Mouse (Mus musculus) naive thymus-derived CD4-positive, alpha-beta T cell, adult 2 months (primary cell): ENCODE measurements around the gene Strc.

Experiments
- DNase-seq: peaks from one replicate; pipeline ENCODE4 v3.0.0-alpha.2; 2011; ENCODE audit warnings: low read depth

The Strc gene

DNA sequence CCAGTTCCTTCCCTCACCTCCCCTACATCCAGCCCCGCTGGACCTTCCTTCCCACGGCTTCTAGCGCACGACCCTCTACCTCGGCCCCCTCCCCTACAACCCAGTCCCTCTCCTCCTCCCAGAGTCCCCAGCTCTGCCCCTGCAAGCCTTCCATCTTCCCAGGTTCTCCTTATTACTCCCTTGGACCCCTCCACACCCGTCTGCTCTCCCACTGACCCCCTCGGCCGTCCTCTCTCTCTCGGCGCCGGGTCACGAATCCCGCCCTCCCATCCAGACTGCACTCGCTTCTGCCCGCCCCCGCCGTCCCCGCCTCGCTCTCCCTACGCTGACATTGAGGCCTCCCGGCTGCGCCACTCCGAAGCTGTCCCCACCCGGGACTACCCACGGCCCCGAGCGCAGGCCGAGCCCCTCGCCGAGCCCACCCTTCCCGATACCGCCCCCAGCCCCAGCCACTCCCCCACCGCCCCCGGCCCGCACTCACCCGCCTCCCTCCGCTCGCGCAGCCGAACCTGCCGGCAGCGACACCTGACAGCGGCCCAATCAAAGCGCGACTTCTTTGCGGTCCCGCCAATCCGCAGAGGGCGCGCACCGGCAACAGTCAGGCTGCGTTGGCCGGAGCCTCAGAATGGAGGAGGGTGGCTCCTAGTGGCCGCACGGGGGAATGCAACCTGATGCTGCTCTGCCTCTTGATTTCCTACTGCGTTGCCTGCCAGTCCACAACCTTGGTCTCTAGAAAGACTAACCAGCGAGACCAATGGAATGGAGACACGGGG lies 32.0 kb downstream of the Strc start, which contains the start of gene Ppip5k1:
Ppip5k1 (minus strand) TSS at position 577 of the 773 bp plus-strand sequence.
- peak; percentile 97 for DNase-seq

DNA sequence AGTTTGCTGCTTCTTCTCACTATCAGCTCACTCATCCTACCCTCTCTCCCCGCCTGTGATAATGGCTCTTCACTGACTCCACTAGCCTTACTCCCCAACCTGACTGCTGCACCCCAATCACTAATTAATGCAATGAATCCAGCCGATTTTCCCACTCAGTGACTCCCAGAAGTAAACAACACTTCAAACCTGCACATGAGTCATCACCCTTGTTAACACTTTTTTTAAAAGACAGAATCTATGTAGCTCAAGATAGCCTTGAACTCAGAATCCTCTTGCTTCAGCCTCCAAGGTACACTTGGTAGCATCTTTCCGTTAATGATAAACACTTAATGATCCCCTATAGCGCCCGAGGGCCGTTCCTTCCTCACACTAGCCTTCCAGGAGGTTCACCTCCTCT lies 32.6 kb downstream of the Strc start:
- DNase-seq, result peak; percentile 36

DNA sequence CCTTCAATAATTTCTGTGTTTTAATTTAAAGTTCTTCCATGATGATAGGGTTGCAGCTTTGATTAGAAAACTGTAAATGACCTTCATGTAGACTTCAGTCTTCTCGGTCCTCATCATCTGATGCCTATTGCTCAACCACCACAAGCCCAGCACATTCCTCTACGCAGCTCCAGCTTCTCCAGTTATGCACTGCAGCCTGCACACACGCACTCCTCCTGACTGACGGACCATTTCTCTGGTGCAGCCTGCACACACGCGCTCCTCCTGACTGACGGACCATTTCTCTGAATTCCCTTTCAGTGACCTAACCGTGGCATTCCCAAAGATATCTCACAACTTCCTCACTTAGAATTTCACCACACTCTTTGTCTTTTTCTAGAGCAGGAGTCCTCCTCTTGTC lies 33.8 kb downstream of the Strc start:
- no peak for DNase-seq

DNA sequence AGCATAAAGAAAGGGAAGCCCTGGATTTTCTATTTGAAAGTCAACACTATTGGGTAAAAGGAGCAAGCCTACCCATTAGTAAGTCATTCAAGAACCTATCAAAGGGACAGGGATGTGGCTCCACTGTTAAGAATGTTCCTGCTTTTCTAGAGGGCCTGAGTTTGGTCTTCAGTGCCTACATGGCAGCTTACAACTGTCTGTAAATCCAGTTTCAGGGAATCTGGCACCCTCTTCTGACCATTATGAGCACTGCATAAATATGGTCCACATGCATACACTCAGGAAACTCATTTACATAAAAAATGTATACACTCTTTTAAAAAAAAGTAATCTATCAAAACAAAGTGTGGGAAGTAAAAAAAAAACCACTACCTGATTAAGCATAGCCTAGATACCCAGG lies 47.9 kb downstream of the Strc start:
- peak; percentile 18 for DNase-seq

DNA sequence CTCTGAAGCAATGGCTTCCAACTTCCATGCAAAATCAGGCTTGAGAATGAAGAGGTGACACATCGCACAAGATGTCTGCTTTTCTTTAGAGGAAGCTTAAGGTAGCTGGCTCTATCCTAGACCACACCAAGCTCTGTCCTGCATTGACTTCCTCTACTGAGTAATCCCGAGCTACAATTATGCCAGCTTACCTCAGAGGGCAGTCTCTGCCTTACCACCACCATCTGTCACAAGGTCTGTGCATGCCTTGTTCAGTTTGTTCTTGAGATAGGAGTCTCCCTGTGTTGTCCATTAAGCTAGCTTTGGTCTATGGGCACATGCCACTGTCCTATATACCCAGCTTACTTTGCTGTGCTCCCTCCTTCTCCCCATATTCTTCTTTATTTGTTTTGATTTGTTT lies 57.5 kb downstream of the Strc start:
- no peak for DNase-seq

DNA sequence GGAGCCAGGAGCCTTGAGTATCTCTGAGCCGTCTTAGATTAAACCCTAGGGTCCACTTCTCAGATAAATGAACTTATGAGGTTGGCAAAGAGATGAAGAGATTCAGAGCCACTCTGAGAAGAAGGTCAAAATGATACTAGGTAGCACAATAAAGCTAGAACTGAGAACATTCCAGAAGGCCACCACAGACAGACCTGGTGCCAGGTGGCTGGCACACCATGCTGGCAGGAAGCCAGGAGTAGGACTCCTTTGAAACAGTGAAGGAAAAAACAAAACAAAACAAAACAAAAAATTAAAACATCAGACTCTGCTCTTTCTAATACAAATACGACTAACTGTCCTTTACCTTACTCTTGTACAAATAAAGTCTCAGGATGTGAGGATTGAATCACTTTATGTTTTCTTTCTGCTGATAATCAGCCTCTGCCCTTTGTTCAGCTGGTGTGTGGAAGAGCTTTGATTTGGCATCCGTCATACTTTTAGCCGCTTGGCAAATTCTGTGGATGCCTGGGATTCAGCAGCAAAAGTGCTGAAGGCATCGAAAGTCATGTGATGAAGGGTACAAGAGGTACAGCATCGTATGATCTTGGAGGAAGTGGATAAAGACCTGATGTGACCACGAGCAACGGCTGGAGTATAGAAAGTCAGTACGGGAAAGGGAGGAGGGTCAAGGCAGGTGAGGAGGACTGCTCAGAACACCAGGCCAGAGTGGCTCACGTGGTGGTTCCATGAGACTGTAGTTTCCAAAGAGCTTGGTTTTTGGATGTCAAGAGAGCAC lies 63.1 kb downstream of the Strc start:
- DNase-seq, result no peak

DNA sequence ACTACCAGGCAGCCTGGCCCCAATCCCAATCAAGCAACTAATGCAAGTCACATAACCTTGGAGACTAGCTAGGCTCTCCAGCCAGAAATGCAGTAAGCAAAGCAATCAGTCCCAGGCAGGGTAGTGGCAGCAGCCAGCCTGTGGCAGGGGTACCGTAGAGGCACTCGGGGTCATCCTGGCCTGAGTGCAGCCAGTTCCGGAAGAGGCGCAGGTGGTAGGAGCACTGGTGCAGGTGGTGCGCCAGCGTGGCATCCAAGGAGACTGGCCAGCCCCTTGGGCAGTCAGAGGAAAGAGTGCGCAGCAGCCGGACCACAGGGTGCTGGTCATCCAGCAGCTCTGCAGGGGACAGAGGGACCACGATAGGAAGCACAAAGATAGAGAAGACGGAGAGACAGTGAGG lies 63.9 kb downstream of the Strc start:
- DNase-seq, result no peak

DNA sequence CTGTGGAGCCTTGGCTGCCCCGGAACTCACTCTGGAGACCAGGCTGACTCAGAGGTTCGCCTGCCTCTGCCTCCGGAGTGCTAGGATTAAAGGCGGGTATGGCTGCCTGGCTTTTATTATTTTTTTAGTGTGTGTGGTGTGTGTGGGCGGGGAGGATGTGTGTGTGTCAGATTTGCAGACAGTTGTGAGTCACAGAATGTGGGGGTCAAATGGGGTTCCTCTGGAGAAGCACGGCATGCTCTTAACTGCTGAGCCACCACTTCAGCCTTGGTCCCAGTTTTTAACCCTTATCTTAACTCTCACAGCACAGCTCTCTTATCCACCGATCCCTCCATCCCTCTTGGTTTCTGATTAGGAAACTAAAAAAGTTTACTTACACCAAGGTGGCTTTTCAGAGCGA lies 70.7 kb downstream of the Strc start:
- DNase-seq, result no peak
